Mouse (Mus musculus) hindbrain, embryonic 14.5 days (tissue): ENCODE results near the gene Uvssa. TPM values are rescaled to one million over a fixed set of nuclear protein-coding genes. Genes with fewer than 3 reads are reported as not detected.

Source experiments
- ATAC-seq: fragments of 200-750 bp; cut with Nextera tagmentation; 2 replicates; pipeline ENCODE4 v1.8.0; 2017; ENCODE audit warnings: moderate number of reproducible peaks, mild to moderate bottlenecking, moderate TSS enrichment, moderate library complexity; ENCODE audit not compliant: low FRiP score
- DNase-seq: peaks from one replicate; pipeline ENCODE4 v3.0.0-alpha.2; 2015; ENCODE audit warnings: low spot score
- H3K27ac ChIP-seq: fragments of 300-500 bp; sonication (generic); 2 replicates; pipeline ENCODE4 v1.5.1; 2014; ENCODE audit warnings: mild to moderate bottlenecking, moderate library complexity
- H3K27me3 ChIP-seq: fragments of 300-500 bp; sonication (generic); 2 replicates; pipeline ENCODE4 v1.6.1; 2014; ENCODE audit warnings: mild to moderate bottlenecking, low read length, mixed read lengths; ENCODE audit not compliant: control insufficient read depth, insufficient read depth
- H3K36me3 ChIP-seq: fragments of 300-500 bp; sonication (generic); replicated peaks from 2 replicates; pipeline ENCODE4 v1.6.1; 2014; ENCODE audit not compliant: control insufficient read depth, insufficient read depth
- H3K4me1 ChIP-seq: fragments of 300-500 bp; sonication (generic); replicated peaks from 2 replicates; pipeline ENCODE4 v1.6.1; 2014; ENCODE audit warnings: antibody characterized with exemption, low read length, mixed read lengths; ENCODE audit not compliant: control insufficient read depth, insufficient read depth
- H3K4me2 ChIP-seq: fragments of 300-500 bp; sonication (generic); replicated peaks from 2 replicates; pipeline ENCODE4 v1.6.1; 2014; ENCODE audit warnings: mild to moderate bottlenecking, moderate library complexity
- H3K4me3 ChIP-seq: fragments of 300-500 bp; sonication (generic); replicated peaks from 2 replicates; pipeline ENCODE4 v1.5.1; 2014; ENCODE audit warnings: mild to moderate bottlenecking, low read length
- H3K9ac ChIP-seq: fragments of 300-500 bp; sonication (generic); 2 replicates; pipeline ENCODE4 v1.6.1; 2014
- H3K9me3 ChIP-seq: fragments of 300-500 bp; sonication (generic); 2 replicates; pipeline ENCODE4 v1.6.1; 2016; ENCODE audit warnings: low read length; ENCODE audit not compliant: control insufficient read depth
- WGBS: fragments of 180-500 bp; shearing (Covaris S2); extraction: QIAGEN DNeasy Blood & Tissue Kit; methylation state at CpG from one replicate; pipeline ENCODE4 v1.1.7; 2014; 5-methylcytosine and 5-hydroxymethylcytosine counted together
- polyA plus RNA-seq: library from polyadenylated mRNA; unstranded; fragments of >200 nt; fragmentation: Nextera tagmentation; extraction: Ambion mirVana; gene quantifications from 2 replicates; pipeline ENCODE4 v1.2.1, GENCODE M21; 2014

Gene Uvssa
- polyA plus RNA-seq, 1 experiment from 2014 or later: 8.3 TPM

DNA sequence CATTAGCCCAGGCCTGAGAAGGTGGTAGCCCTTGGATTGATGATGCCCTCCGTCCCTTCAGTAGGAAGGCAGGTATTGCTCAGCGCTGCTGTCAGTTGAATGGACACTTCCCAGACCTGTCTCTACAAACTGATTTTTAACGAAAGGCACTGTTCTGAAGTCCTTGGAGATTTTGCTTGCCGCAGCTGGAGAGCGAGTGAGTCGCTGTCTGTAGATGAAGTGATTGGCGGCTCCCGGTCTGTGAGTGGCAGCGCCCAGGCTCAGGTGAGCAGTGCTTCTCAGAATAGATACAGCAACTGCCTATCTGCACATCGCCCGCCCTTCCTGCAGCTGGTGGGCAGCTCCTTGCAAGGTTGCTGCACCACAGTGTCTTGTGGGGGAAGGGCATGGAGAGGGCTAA is 17.3 kb downstream of the Uvssa start:
- Histone ChIP-seq H3K27me3 (no peaks in the 10 kb centered on the region), H3K9me3 (no peaks in the 10 kb centered on the region), H3K4me2 (no peak overlapping the region), H3K4me1 (peaks cover 6% of the 10 kb centered on the region; the same call in 1 of the 2 replicates), H3K36me3 (peaks cover 14% of the 10 kb centered on the region), H3K4me3 (no peak overlapping the region), H3K27ac (no peak overlapping the region), H3K9ac (no peak overlapping the region)
- ATAC-seq: no peak
- DNase-seq: no peak
- WGBS: 70% methylated on average over 11 of the region's 11 CpGs

DNA sequence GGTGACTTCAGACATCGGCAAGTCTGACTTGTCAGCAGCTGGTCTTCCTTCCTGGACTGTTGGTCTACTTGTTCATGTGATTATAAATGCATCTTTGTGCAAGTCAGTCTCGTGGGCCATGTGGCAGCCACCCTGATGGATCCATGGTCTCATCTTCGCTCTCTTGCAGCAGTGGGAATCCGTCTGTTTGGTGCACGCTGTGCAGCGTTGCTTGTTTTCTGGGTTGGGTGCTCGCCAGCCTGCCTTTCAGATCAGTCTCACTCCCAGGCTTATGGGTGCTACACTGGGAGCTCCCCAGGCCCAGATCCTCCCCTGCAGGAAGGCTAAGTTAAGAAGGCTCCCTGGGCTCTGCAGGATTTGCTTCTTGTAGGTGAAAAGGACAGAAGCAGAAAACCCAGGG is 18.5 kb downstream of the Uvssa start:
- no peak for DNase-seq
- ATAC-seq: no peak
- Histone ChIP-seq H3K36me3 (peaks cover 9% of the 10 kb centered on the region; the same call in 1 of the 2 replicates), H3K27me3 (no peaks in the 10 kb centered on the region), H3K4me1 (peaks cover 10% of the 10 kb centered on the region; the same call in 1 of the 2 replicates), H3K9ac (no peak overlapping the region), H3K4me3 (no peak overlapping the region), H3K27ac (no peak overlapping the region), H3K4me2 (no peak overlapping the region), H3K9me3 (no peaks in the 10 kb centered on the region)
- 73% methylated on average over 7 of the region's 7 CpGs for WGBS

DNA sequence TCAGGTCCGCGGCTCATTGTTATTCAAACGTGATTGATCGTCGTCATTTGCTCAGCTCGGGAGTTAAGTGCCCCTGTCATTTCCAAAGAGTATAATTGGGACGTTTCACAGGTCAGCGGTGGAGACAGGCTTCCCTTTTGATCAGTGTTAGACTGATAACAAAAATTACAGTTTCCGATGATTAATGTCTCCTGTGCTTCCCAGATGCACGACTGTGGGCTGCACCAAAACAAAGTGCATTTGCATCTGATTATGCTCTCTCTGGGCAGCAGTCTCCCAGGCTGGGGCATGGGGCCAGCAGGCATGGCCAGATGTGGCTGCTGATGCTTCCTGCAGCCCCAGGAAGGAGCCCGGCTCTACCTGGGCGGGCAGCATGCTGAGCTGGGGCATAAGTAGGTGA is 22.5 kb downstream of the Uvssa start:
- Histone ChIP-seq H3K9ac (no peak overlapping the region), H3K27me3 (no peaks in the 10 kb centered on the region), H3K4me3 (no peak overlapping the region), H3K9me3 (no peaks in the 10 kb centered on the region), H3K4me1 (peaks cover 8% of the 10 kb centered on the region; the same call in 1 of the 2 replicates), H3K36me3 (no peaks in the 10 kb centered on the region), H3K27ac (no peak overlapping the region), H3K4me2 (no peak overlapping the region)
- no peak for DNase-seq
- no peak; the same call in 1 of the 2 replicates for ATAC-seq
- 27% methylated on average over 12 of the region's 12 CpGs for WGBS

DNA sequence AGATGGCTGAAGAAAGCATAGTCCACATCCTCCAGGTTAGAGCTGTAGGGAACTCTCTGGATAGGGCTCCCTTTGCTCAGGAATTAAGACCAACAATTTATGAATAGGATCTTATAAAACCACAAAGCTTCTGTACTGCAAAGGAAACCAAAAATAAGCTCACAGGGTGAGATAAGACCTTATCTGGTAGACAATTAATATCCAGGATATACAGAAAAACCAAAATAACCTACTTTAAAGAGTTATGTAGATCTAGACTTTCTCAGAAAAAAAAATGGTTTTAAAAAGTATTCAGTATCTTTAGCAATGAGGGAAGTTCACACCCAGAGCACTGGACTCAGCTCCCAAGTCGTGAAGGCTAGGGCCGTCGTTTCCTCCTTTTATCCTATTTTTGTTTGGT is 42.0 kb downstream of the Uvssa start:
- Histone ChIP-seq H3K9me3 (no peaks in the 10 kb centered on the region), H3K9ac (no peak overlapping the region), H3K27me3 (no peaks in the 10 kb centered on the region), H3K36me3 (no peaks in the 10 kb centered on the region), H3K4me3 (no peak overlapping the region), H3K4me2 (no peak overlapping the region), H3K4me1 (no peaks in the 10 kb centered on the region), H3K27ac (no peak overlapping the region)
- ATAC-seq (no peak), DNase-seq (no peak)
- 72% methylated on average over 3 of the region's 3 CpGs for WGBS

DNA sequence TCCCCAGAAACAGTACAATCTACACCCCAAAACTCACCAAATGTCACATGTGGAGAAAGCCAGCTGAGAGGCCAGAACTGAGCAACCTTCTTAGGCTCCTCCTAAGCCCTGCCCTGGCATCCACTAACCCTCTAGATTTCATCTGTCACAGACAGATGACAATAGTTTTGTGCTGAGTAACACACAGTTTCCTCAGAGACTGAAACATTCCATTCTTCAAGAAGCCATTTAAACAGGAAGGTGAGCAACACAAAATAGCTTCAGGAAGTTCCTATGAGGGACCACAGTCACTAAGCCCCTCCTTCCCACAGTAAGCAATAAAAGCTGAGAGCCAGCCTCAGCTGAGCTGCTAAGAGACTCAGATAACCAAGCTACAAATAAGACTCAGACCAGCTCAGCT is 49.1 kb downstream of the Uvssa start:
- no peak for DNase-seq
- Histone ChIP-seq H3K4me1 (no peaks in the 10 kb centered on the region; the same call in 1 of the 2 replicates), H3K9ac (no peak overlapping the region)

DNA sequence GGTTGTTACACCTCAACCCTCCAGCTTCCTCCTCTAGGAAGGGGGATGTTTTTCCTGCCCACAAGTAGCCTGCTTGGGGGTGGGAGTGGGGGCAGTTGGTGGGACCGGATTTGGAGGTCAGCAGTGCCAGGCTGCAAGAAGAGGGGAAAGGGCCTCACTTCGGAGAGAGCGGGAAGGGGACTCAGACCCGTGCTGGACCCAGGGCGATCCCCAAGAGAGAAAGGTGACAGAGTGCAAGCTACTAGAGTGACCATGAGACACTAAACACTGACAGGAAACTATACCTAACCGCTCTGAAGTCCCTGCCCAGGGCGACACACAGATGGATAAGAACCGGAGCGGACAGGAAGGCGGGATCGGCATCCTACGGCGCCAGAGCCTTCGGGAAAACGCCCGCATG is 51.8 kb downstream of the Uvssa start:
- WGBS: 3% methylated on average over 16 of the region's 16 CpGs
- Histone ChIP-seq H3K9me3 (no peaks in the 10 kb centered on the region), H3K4me2 (0 out of 2 replicates have a peak overlapping the region, but pooled peaks have one; percentile 40), H3K9ac (no peak overlapping the region), H3K27ac (no peak overlapping the region), H3K4me1 (peaks cover 7% of the 10 kb centered on the region; the same call in 1 of the 2 replicates), H3K36me3 (no peaks in the 10 kb centered on the region), H3K27me3 (peaks cover 85% of the 10 kb centered on the region), H3K4me3 (no peak overlapping the region)
- DNase-seq (no peak), ATAC-seq (no peak)

More for the DNA sequence above, 49.1 kb downstream of the Uvssa start:
- no peak overlapping the region for H3K4me2 ChIP-seq
- no peak overlapping the region for H3K4me3 ChIP-seq
- H3K9me3 ChIP-seq: no peaks in the 10 kb centered on the region
- no peak for ATAC-seq
- H3K36me3 ChIP-seq: no peaks in the 10 kb centered on the region
- H3K27ac ChIP-seq: no peak overlapping the region
- H3K27me3 ChIP-seq: peaks cover 59% of the 10 kb centered on the region

DNA sequence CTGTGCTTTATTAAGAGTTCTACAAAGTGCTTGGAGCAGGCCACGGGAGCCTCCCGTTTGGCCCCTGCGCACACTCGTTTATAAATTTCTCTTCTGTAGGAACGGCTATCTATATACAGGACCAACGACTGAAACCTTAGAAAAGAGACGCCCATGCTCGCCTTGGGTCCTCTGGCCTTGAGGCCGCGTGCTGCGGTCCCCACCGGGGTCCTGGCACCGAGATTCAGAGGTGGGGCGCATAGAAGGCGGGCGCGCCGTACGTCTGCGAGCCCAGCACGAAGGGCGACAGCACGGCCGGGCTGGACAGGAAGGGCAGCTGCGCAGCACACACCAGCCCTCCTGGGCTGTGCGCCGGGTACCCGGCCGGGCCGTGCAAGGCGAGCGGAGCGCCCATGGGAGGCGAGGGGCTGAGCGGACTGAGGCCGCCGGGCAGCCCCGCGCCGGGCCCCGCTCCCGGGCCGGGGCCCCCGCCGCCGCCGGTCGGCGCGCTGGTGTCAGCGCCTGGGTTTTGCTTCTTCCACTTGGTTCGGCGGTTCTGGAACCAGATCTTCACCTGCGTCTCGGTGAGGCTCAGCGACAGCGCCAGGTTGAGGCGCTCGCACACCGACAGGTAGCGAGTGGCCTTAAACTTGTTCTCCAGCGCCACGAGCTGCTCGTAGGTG is 52.3 kb downstream of the Uvssa start:
- peak overlapping the region; percentile 40 for H3K4me2 ChIP-seq
- DNase-seq (no peak), ATAC-seq (no peak)
- peaks cover 91% of the 10 kb centered on the region for H3K27me3 ChIP-seq
- H3K4me1 ChIP-seq: peaks cover 7% of the 10 kb centered on the region; the same call in 1 of the 2 replicates
- H3K27ac ChIP-seq: no peak overlapping the region
- H3K36me3 ChIP-seq: no peaks in the 10 kb centered on the region
- H3K9ac ChIP-seq: no peak overlapping the region
- no peaks in the 10 kb centered on the region for H3K9me3 ChIP-seq
- peak overlapping the region; percentile 19 for H3K4me3 ChIP-seq
- WGBS: under 1% methylated on average over 63 of the region's 64 CpGs

DNA sequence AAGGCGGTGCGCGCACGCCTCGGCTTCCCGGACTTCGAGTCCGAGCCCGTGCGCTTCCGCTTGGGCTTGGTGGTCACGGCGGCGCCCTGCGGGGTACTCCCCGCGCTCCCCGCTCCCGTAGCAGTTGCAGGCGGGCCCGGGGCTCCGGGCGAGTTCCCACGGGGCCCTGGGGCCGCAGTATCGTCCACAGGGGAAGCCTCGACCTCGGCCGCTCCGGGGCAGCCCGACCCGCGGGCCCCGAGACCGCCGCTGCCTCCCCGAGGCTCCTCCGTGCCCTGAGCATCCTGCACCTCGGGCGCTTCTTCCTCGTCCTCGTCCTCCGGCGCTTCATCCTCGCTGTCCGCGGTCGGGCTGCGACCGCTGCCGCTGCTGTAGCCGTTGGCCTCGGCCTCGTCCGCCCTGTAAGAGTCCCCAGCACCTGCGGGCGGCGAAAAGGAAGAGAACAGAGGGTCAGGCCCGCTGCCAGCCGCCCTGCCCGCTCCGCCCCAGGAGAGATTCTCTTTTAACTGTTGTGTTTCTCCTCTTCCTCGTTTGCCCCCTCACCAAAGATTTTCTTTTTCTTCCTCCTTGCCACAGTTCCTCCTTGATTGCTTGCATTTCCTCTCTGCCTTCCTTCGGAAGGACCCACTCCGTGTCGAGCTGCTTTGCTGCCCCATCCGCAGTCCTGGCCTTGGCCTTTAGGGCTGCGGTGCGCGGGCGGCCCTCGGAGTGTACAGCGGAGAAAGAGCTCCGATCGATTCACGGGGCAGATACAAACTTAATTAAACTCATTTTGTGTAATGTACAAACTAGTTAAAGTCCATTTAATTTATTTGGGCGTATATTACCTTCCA is 53.0 kb downstream of the Uvssa start:
- Histone ChIP-seq H3K27ac (no peak overlapping the region), H3K36me3 (no peaks in the 10 kb centered on the region), H3K4me3 (peak overlapping the region; percentile 19), H3K27me3 (peaks cover 97% of the 10 kb centered on the region), H3K4me1 (peaks cover 7% of the 10 kb centered on the region; the same call in 1 of the 2 replicates), H3K4me2 (peak overlapping the region; percentile 40), H3K9ac (no peak overlapping the region), H3K9me3 (no peaks in the 10 kb centered on the region)
- under 1% methylated on average over 73 of the region's 77 CpGs for WGBS
- DNase-seq: no peak
- ATAC-seq: no peak
